Mouse (Mus musculus) lung, postnatal 0 days (tissue): ENCODE data around the gene Itga11.

Experiments
- CTCF ChIP-seq: IDR thresholded peaks from 2 replicates; pipeline ENCODE4 v1.5.1; 2016; ENCODE audit warnings: antibody characterized with exemption, mild to moderate bottlenecking
- EP300 ChIP-seq: IDR thresholded peaks from 2 replicates; pipeline ENCODE4 v1.6.1; 2016; ENCODE audit warnings: antibody characterized with exemption, mild to moderate bottlenecking, control low read depth

GRCm38 (mm10) chr9:62722716-62723115 lies 45.1 kb downstream of the Itga11 start:
- TF ChIP-seq CTCF (no peak), EP300 (no peak)
